Comparison of ENCODE assay signal across 8 mouse cellular contexts in genomic region chr7:101663514-101664159, GRCm38 (mm10). TPM values are rescaled to one million over a fixed set of nuclear protein-coding genes. Genes with fewer than 3 reads are reported as not detected.
DNase-seq lines count a peak whose midpoint lies in the region; ATAC-seq and TF ChIP-seq lines count a peak whose summit lies in the region.

Gene Clpb (plus strand): TSS chr7:101663633.

- H3K4me2 ChIP-seq in embryonic facial prominence, embryonic 15.5 days (replicated peaks) = peak within 1 kb of the TSS; percentile 77
- peak within 1 kb of the TSS; percentile 55 for H3K4me2 ChIP-seq in limb, embryonic 14.5 days (replicated peaks; ENCODE audit: low read depth, low read length, severe bottlenecking)
- H3K4me2 ChIP-seq in midbrain, postnatal 0 days (ENCODE audit: low read depth, low read length, poor library complexity, severe bottlenecking) = peak within 1 kb of the TSS; percentile 52

- peak; percentile 16; the same call in 1 of the 2 replicates for TF ChIP-seq POLR2A in bone marrow, adult 2 months (IDR thresholded peaks at IDR 0.05; ENCODE audit: borderline replicate concordance, control insufficient read depth, low read depth, low read length)
- TF ChIP-seq POLR2A in limb, embryonic 14.5 days (IDR thresholded peaks at IDR 0.05; ENCODE audit: borderline replicate concordance, extremely low read depth, insufficient read depth, insufficient read length) = 0 out of 2 replicates have a peak, but pooled peaks have one; percentile 13

- H3K36me3 ChIP-seq in embryonic facial prominence, embryonic 15.5 days = no peaks in the 10 kb centered on the region
- H3K36me3 ChIP-seq in limb, embryonic 14.5 days (ENCODE audit: control insufficient read depth, insufficient read depth, low read length) = peaks cover 8% of the 10 kb centered on the region
- 0 out of 2 replicates have a peak, but pooled peaks cover 3% of the 10 kb centered on the region for H3K36me3 ChIP-seq in midbrain, postnatal 0 days (ENCODE audit: insufficient read depth, low read length)

- H3K9ac ChIP-seq in embryonic facial prominence, embryonic 15.5 days = peak within 1 kb of the TSS; percentile 31
- peak within 1 kb of the TSS; percentile 28 for H3K9ac ChIP-seq in limb, embryonic 14.5 days (ENCODE audit: low read depth, low read length, severe bottlenecking)
- H3K9ac ChIP-seq in midbrain, postnatal 0 days (replicated peaks; ENCODE audit: low read length, poor library complexity, severe bottlenecking) = peak within 1 kb of the TSS; percentile 56

- no peaks in the 10 kb centered on the region for H3K9me3 ChIP-seq in embryonic facial prominence, embryonic 15.5 days (replicated peaks)
- no peaks in the 10 kb centered on the region for H3K9me3 ChIP-seq in limb, embryonic 14.5 days (ENCODE audit: control insufficient read depth, low read length)
- no peaks in the 10 kb centered on the region for H3K9me3 ChIP-seq in midbrain, postnatal 0 days (ENCODE audit: low read length)

- H3K27ac ChIP-seq in bone marrow, adult 2 months (ENCODE audit: control insufficient read depth, insufficient read depth, low read depth, low read length, poor library complexity) = peak within 1 kb of the TSS; percentile 65
- peak within 1 kb of the TSS; percentile 74 for H3K27ac ChIP-seq in embryonic facial prominence, embryonic 15.5 days (replicated peaks)
- H3K27ac ChIP-seq in limb, embryonic 14.5 days (replicated peaks; ENCODE audit: low read depth, low read length) = no peak within 1 kb of the TSS
- H3K27ac ChIP-seq in midbrain, postnatal 0 days (ENCODE audit: low read depth, low read length) = peak within 1 kb of the TSS; percentile 65

- no peaks in the 10 kb centered on the region; the same call in 1 of the 2 replicates for H3K4me1 ChIP-seq in bone marrow, adult 2 months (ENCODE audit: control insufficient read depth, insufficient read depth, low read length)
- peaks cover 19% of the 10 kb centered on the region for H3K4me1 ChIP-seq in embryonic facial prominence, embryonic 15.5 days
- peaks cover 8% of the 10 kb centered on the region for H3K4me1 ChIP-seq in limb, embryonic 14.5 days (ENCODE audit: control insufficient read depth, insufficient read depth, low read length)
- H3K4me1 ChIP-seq in midbrain, postnatal 0 days (ENCODE audit: insufficient read depth, low read length) = peaks cover 11% of the 10 kb centered on the region; the same call in 1 of the 2 replicates

- TF ChIP-seq CTCF in bone marrow, adult 2 months (IDR thresholded peaks at IDR 0.05; ENCODE audit: control insufficient read depth, insufficient read depth, low read length) = peak; percentile 70
- peak; percentile 78 for TF ChIP-seq CTCF in midbrain, postnatal 0 days (IDR thresholded peaks at IDR 0.05)

- DNase-seq in 416B (ENCODE audit: low read depth) = peak; percentile 99
- peak; percentile 98 for DNase-seq in heart, adult 8-10 months (ENCODE audit: low spot score)
- peak; percentile 99 for DNase-seq in kidney, adult 9 months
- peak; percentile 100 for DNase-seq in limb, embryonic 14.5 days (ENCODE audit: low spot score)
- peak; percentile 100 for DNase-seq in midbrain, postnatal 0 days (ENCODE audit: low spot score)
- DNase-seq in spleen, postnatal 14 days (ENCODE audit: low spot score in 2 of 2) = peak; percentile 62 to 76

- H3K27me3 ChIP-seq in embryonic facial prominence, embryonic 15.5 days = no peaks in the 10 kb centered on the region
- H3K27me3 ChIP-seq in limb, embryonic 14.5 days (ENCODE audit: control insufficient read depth, insufficient read depth, low read length) = no peaks in the 10 kb centered on the region
- no peaks in the 10 kb centered on the region for H3K27me3 ChIP-seq in midbrain, postnatal 0 days (ENCODE audit: insufficient read depth, low read length)

- H3K4me3 ChIP-seq in bone marrow, adult 2 months (replicated peaks; ENCODE audit: control insufficient read depth, low read depth, low read length) = peak within 1 kb of the TSS; percentile 93
- peak within 1 kb of the TSS; percentile 84 for H3K4me3 ChIP-seq in embryonic facial prominence, embryonic 15.5 days (replicated peaks)
- H3K4me3 ChIP-seq in limb, embryonic 14.5 days (replicated peaks; ENCODE audit: low read length) = peak within 1 kb of the TSS; percentile 64
- H3K4me3 ChIP-seq in midbrain, postnatal 0 days (ENCODE audit: low read depth, low read length) = peak within 1 kb of the TSS; percentile 66

- peak; percentile 98 for ATAC-seq in embryonic facial prominence, embryonic 15.5 days (ENCODE audit: insufficient number of reproducible peaks, low FRiP score, low TSS enrichment, low read depth)
- peak; percentile 99 for ATAC-seq in limb, embryonic 14.5 days (ENCODE audit: low FRiP score, low read depth)
- peak; percentile 97 for ATAC-seq in midbrain, postnatal 0 days (ENCODE audit: low FRiP score)

- under 1% methylated on average over 49 of the region's 49 CpGs for WGBS in bone marrow, adult 2 months
- under 1% methylated on average over 49 of the region's 49 CpGs for WGBS in embryonic facial prominence, embryonic 15.5 days
- WGBS in limb, embryonic 14.5 days = 2% methylated on average over 48 of the region's 49 CpGs
- WGBS in midbrain, postnatal 0 days = 2% methylated on average over 49 of the region's 49 CpGs

RNA-seq across cellular contexts. Expression of gene Clpb, which starts in this region (rescaled TPM):
- polyA plus RNA-seq in bone marrow, adult 2 months (2011; ENCODE audit: insufficient read depth, insufficient read length, low replicate concordance, missing spikeins) = 5.0 and 12.5 TPM in 2 replicates
- polyA plus RNA-seq in embryonic facial prominence, embryonic 15.5 days (2015; fragmentation: Nextera tagmentation; extraction: Ambion mirVana) = 45.1 and 50.1 TPM in 2 replicates
- total RNA-seq in heart, adult 8-10 months (2022) = 10 to 100 TPM; 73.5 to 96.2 (median 93.6) TPM
- polyA plus RNA-seq in limb, embryonic 14.5 days (2012; rRNA removed) = 21.4 and 27.6 TPM in 2 replicates
- polyA plus RNA-seq in limb, embryonic 14.5 days (2014; fragmentation: Nextera tagmentation; extraction: Ambion mirVana) = 41.7 and 51.9 TPM in 2 replicates
- 39.7 and 53.1 TPM in 2 replicates for total RNA-seq in midbrain, postnatal 0 days (2014; rRNA removed)
- polyA plus RNA-seq in midbrain, postnatal 0 days (2015; fragmentation: Nextera tagmentation; extraction: Ambion mirVana) = 33.4 and 43.3 TPM in 2 replicates
